Mouse (Mus musculus) layer of hippocampus, postnatal 10 days (tissue): Measurements from ENCODE around the gene Cript. TPM values are rescaled to one million over a fixed set of nuclear protein-coding genes. Genes with fewer than 3 reads are reported as not detected.

Experiments used
- DNase-seq, 2 experiments: peaks; one replicate each; pipeline ENCODE4 v3.0.0; 2021; ENCODE audit warnings: low spot score in 2 of 2
- long read RNA-seq: library from polyadenylated mRNA; stranded (forward); transcript quantifications from one replicate; pipeline ENCODE4 v2.0.0, GENCODE M21; 2023
- total RNA-seq, 2 experiments: library from RNA; stranded (reverse); gene quantifications; 2 replicates each; pipeline ENCODE4 v1.2.3; 2021

Cript gene
- total RNA-seq = 10 to 100 TPM; 53.9 to 59.0 TPM
- long read RNA-seq, transcript Cript-201 (5 exons, 1,184 nt) = major isoform, 128 of 236 reads
- long read RNA-seq, partial matches to known transcripts = 102 of 236 reads
- long read RNA-seq, other reads (novel, unspliced or antisense) = 4 of 236 reads

- DNase-seq = peak; percentile 98 to 99
Observed at GRCm38 (mm10) chr17:87025269-87025949, at the start of gene Cript, which contains the start of gene Pigf. Cript (plus strand) TSS chr17:87025550. Pigf (minus strand) TSS chr17:87025406.

- DNase-seq = no peak
Observed at GRCm38 (mm10) chr17:86976387-86976786, 49.0 kb upstream of the Cript start.

DNA sequence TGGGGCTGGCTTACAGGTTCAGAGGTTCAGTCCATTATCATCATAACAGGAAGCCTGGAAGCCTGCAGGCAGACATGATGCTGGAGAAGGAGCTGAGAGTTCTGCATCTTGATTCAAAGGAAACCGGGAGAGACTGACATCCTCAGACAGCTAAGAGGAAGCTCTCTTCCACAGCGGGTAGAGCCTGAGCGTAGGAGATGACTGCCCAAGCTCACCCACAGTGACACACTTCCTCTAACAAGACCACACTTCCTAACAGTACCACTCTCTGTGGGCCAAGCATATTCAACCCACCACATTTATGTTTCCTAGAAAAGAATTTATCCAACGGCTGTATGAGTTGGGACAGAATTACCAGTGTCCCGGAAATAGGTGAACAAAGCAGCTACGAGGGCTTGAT lies 46.9 kb upstream of the Cript start:
- no peak for DNase-seq

GRCm38 (mm10) chr17:86981205-86981604 lies 44.1 kb upstream of the Cript start:
- DNase-seq = no peak

- no peak for DNase-seq
Observed at GRCm38 (mm10) chr17:86981701-86982100, 43.6 kb upstream of the Cript start.

DNA sequence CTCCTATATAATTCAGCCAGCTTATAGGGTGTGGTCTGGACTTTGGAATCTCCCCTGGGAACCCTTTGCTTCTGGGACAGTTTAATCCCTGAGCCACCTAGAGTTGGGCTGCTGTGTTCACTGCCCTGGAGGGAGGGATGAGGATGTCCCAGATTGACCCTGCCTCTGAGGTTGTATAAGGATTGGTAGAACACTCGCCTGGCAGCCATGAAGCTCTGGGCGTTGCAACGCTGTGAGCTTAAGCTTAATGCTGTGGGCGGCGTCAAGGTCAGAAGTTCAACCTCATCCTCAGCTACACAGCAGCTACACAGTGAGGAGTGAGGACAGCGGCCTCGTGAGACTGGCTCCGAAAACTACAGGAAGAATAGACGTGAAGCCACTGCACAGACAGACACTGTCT lies 42.9 kb upstream of the Cript start:
- no peak for DNase-seq

DNA sequence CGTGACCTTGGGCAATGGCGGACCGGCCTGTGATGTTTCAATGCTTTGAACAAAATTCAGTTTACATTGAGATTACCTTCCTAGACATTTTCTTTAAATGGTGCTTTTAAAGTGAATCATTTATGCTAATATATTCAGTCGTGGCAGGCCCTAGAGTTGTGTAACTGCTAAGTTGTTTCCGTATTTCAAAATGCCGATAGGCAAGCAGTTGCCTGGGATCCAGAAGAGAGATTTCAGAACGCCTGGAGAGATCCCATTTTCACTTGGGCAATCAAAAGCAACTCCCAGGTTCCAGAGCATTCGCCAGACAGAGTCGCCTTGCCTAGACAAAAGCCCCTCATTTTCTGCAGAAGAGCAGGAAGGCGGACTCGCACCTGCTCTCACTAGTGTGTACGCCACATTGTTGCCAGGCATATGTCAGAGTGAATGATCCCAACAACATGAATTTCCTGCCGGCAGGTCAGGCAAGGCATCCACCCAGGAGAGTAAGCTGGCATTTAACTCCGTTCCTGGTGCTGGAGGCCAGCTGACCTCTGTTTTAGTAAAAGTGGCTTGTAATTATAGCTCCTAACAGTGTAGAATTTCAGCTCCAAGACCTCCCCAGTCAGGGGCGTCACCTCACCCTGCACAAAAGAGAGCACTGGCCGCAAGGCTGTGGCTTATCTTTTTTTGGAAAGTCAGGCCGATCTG lies 38.8 kb upstream of the Cript start:
- no peak for DNase-seq

DNA sequence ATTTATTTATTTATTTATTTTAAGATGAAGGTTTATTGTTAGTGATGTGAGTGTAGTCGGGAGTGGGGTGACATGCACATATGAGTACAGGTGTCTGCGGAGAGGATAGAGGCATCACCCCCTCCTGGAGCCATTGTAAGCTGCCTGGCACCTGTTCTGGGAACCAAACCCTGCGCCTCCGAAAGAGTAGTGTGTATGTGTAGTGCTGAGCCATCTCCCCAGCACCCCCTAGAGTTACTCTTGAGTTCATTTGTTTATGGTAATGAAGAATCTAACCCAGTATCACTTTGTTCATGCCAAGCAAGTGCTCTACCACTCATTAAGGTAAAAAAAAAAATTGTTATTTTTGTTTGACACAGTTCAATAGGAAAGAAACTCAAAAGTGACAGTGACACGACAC lies 37.2 kb upstream of the Cript start:
- DNase-seq = no peak

GRCm38 (mm10) chr17:86988601-86989184 lies 36.7 kb upstream of the Cript start:
- DNase-seq = no peak

- DNase-seq = no peak
Observed at GRCm38 (mm10) chr17:86991306-86991705, 34.0 kb upstream of the Cript start.

GRCm38 (mm10) chr17:86997323-86997722 lies 28.0 kb upstream of the Cript start:
- DNase-seq = no peak

GRCm38 (mm10) chr17:87008950-87009349 lies 16.4 kb upstream of the Cript start:
- no peak for DNase-seq

DNA sequence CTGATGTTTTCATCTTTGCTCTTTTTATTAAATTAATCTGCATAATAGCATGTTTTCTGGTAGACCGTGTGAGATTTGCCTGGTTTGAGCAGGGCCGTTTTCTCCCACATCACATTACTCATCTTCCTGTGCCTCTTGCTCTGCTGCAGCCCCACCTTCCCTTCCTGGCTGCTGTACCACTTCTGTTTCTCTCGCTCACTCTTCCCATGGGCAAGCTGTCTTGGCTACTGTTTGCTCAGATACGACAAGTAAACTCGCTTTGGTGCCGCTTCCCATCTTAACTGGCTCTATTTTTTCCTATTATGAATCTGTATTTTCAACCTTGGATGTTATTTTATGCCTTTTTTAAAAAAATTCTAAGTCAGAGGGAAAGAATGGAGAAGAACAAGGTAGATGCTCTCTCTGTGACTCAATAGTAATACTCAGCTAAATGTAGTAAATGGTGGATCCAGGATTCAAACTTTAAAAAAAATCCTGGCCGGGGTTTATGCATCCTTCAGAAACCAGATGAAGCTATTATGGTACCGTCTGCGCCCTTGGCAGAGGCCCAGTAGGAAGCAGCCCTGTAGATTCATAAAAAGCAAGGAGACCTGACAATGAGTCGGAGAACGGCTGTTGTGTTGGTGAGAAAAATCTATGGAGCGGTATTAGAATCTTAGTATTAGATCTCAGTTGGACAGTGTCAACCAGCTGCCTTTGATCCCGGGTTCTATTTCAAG lies 13.9 kb upstream of the Cript start:
- DNase-seq = peak; percentile 60 to 70

DNA sequence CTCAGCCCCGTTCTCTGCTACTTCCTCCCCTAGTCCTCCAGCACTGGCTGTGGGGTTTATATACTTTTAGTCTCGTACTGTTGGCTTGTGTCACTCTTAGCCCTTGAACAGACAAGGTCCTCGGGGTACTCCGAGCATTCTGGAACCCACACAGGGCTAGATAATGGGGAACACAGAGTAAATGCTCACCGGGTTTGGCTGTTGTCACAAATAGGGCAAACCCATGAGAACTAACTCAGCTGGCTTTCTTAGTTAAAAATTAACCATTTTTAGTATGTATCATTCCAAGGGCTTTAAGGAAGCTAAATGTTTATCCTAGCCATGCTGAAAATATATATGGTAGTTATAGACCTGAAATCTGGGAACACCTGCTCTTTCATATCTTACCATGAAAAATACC lies 5.7 kb upstream of the Cript start:
- DNase-seq = no peak

DNA sequence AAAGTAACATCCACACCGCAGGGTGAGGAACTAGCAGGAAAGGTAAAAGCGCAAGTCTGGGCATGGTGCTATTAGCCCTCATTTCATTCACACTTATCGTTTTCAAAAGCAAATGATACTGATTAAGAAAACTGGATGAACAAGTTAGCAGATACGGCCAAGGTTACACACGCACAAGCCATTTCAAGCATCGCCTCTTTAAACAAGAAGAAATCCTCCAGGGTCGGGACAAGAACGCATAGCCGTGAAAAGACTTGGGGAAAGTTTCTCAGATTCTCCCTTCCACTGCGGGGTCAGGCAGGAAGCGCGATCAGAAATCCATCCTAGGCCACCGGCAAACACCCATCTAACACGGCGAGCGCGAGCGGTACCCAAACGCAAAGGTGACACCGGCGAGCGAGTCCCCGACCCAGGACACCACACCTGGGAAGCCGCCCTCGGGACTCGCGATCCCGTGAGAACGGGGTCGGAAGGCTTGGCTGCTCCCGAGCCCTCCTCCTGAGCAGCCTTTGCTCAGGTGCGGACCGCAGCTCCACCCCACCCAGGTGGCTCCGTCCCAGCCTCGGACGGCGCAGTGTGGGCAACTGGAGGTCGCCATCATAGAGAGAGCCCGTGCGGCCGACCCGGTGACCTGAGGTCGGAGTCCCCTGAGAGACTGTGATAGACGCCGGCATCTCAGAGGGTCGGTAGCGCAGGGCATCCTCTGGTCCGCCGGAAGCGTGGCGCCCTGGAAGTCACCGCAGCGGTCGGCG lies 683 bp upstream of the Cript start:
- no peak for DNase-seq

GRCm38 (mm10) chr17:87036141-87037073 lies 11.1 kb downstream of the Cript start:
- DNase-seq = peak in 1 of 2 experiments; percentile 36

- no peak for DNase-seq
Observed at GRCm38 (mm10) chr17:87038496-87038895, 13.1 kb downstream of the Cript start.

GRCm38 (mm10) chr17:87041739-87042138 lies 16.4 kb downstream of the Cript start:
- DNase-seq = peak; percentile 36 to 50

GRCm38 (mm10) chr17:87044364-87044763 lies 19.0 kb downstream of the Cript start:
- DNase-seq = peak; percentile 95

DNA sequence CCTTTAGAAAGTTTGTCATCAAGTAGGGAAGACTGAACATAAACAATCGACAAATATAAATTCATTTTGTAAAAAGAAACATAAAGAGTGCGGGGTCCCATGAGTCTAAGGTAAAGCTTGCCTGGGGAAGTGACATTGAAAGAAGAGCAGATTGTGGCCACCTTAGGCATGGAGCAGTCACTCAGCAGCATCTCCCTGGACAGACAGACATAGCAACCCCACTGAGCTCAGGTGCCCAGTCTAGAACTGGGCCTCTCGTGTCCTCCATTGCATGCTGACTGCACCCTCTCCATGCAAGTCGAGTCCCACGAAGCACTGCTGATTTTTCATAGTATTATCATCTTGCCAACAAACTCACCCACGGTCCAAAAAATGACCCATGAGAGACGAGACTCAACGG lies 19.4 kb downstream of the Cript start:
- no peak for DNase-seq
